Mouse (Mus musculus) MEL-GATA-1-ER (cell line): ENCODE measurements at regions not wholly inside any gene's neighbourhood (a gene's known extent, or its start where the extent isn't known, plus 50 kb on each side); places are given as distances from the start of the nearest gene placed in this dataset.

ENCODE experiments used
- DNase-seq: peaks from one replicate; pipeline ENCODE4 v3.0.0-alpha.2; 2012; ENCODE audit warnings: low read depth; ENCODE audit errors: extremely low read depth

GRCm38 (mm10) chr15:7003311-7003710 is 87.1 kb upstream of the Lifr start:
- DNase-seq, result no peak

GRCm38 (mm10) chr15:7005142-7005541 is 85.3 kb upstream of the Lifr start:
- DNase-seq, result no peak

- DNase-seq, result no peak
These were observed 84.1 kb upstream of the Lifr start for GRCm38 (mm10) chr15:7006271-7006670.

- DNase-seq, result no peak
These were observed 81.6 kb upstream of the Lifr start for GRCm38 (mm10) chr15:7008725-7009380.

GRCm38 (mm10) chr15:7010966-7011695 is 79.3 kb upstream of the Lifr start:
- no peak for DNase-seq

- no peak for DNase-seq
These were observed 78.7 kb upstream of the Lifr start for GRCm38 (mm10) chr15:7011696-7012070.

GRCm38 (mm10) chr15:7012446-7012845 is 78.0 kb upstream of the Lifr start:
- no peak for DNase-seq

GRCm38 (mm10) chr15:7013047-7013446 is 77.4 kb upstream of the Lifr start:
- DNase-seq, result no peak

GRCm38 (mm10) chr15:7014984-7015383 is 75.4 kb upstream of the Lifr start:
- no peak for DNase-seq

- no peak for DNase-seq
These were observed 74.4 kb upstream of the Lifr start for GRCm38 (mm10) chr15:7016018-7016417.

- peak; percentile 20 for DNase-seq
These were observed 73.1 kb upstream of the Lifr start for GRCm38 (mm10) chr15:7017281-7017845.

- DNase-seq, result no peak
These were observed 67.8 kb upstream of the Lifr start for GRCm38 (mm10) chr15:7022660-7023059.

- DNase-seq, result no peak
These were observed 65.2 kb upstream of the Lifr start for GRCm38 (mm10) chr15:7025194-7025593.

- no peak for DNase-seq
These were observed 58.9 kb upstream of the Lifr start for GRCm38 (mm10) chr15:7031297-7032043.

- no peak for DNase-seq
These were observed 52.9 kb upstream of the Lifr start for GRCm38 (mm10) chr15:7037475-7037874.

GRCm38 (mm10) chr15:7039119-7039518 is 51.3 kb upstream of the Lifr start:
- DNase-seq, result no peak

- no peak for DNase-seq
These were observed 50.6 kb upstream of the Lifr start for GRCm38 (mm10) chr15:7039825-7040224.
